Mouse (Mus musculus) heart, embryonic 12.5 days (tissue): ENCODE results near the gene Hipk2. TPM values are rescaled to one million over a fixed set of nuclear protein-coding genes. Genes with fewer than 3 reads are reported as not detected.

Source experiments
- polyA plus RNA-seq: library from polyadenylated mRNA; unstranded; fragments of >200 nt; fragmentation: Nextera tagmentation; extraction: Ambion mirVana; gene quantifications from 2 replicates; pipeline ENCODE4 v1.2.1, GENCODE M21; 2016

Hipk2 gene
- polyA plus RNA-seq, 1 experiment from 2014 or later = 12.5 TPM

Other genes starting within 250 kb of the Hipk2 start
- gene Klrg2, start 238.9 kb downstream of the Hipk2 start, polyA plus RNA-seq = 0.14 and 0.27 TPM in 2 replicates
- gene Clec2l, start 213.1 kb downstream of the Hipk2 start, polyA plus RNA-seq = 0.95 and 1.3 TPM in 2 replicates
- gene Tbxas1, start 761 bp downstream of the Hipk2 start, polyA plus RNA-seq = 3.4 and 4.0 TPM in 2 replicates
- 10.3 and 10.6 TPM in 2 replicates for gene Parp12, start 242.2 kb upstream of the Hipk2 start, polyA plus RNA-seq